Mouse (Mus musculus) cerebellum, adult 9-11 months (tissue): ENCODE results near the gene Etfdh.
A peak's percentile ranks its signal among the peaks of the same experiment; 100 is the strongest.
"Not testable (repeated sequence)": the region's sequence is repeated elsewhere in the genome, so short reads cannot be mapped to it uniquely, and the experiment has no call there.

ENCODE experiments used
- DNase-seq: peaks from one replicate; pipeline ENCODE4 v3.0.0; 2022

Gene Etfdh

DNA sequence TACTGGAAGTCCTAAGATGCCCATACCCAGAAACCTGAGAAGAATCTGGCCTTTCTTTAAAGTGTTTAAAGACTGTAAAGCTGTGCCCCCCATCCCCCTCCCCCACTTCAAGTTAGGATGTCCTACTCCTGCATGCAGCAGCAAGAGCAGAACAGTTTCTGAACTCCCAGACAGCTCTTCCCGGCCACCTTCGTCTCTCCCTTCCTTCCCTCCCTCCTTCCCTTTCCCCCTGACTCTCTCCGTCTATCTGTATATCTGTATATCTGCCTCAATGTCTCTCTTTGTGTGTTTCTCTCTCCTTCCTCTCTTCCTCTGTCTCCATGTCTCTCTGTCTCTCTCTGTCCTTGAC lies 52.9 kb downstream of the Etfdh start:
- DNase-seq, result no peak

DNA sequence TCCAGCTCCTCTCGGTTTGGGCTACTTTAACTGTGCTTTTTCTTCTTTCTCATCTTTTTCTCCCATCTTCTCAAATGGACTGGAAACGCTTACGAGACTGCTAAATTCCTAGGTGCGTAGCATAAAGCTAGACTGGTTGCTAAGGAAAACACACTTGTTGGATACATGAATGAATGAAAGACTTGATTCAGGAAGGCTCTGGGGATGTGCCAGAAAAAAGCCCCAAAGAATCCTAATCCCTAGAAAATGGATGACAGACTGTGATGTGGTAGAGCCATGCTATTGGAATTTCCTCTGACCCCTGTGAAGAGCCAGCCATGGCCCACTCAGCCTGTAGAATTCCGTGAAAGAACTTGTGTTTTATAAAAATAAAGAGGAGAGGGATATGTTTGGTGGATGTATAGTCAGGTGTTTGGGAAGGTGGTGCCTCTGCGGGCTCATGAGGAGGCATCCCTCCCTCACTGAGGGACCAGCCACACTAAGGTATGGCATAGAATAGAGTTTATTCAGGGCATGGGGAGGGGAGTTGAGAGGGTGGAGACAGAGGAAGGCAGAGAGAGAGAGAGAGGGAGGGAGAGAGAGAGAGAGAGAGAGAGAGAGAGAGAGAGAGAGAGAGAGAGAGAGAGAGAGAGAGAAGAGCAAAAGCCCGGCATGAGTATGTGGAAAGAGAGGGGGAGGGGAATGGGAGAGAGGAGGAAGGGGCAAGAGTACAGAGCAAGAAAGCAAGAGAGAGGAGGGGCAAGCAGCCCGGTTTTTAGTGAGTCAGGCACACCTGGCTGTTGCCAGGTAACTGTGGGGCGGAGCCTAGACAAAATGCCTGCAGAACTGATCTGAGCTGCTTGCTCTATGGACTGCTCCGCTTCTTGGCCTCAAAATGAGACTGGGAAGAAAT lies 53.5 kb downstream of the Etfdh start:
- DNase-seq, result no peak

- DNase-seq, result no peak
Measured at GRCm38 (mm10) chr3:79574336-79574735, 55.0 kb downstream of the Etfdh start.

DNA sequence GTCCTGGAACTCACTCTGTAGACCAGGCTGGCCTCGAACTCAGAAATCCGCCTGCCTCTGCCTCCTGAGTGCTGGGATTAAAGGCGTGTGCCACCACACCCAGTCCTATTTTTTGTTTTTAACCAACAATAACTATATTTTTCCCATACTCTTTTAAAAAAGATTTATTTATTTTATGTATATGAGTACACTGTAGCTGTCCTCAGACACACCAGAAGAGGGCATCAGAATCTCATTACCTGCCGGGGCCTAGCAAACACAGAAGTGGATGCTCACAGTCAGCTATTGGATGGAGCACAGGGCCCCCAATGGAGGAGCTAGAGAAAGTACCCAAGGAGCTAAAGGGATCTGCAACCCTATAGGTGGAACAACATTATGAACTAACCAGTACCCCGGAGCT lies 55.9 kb downstream of the Etfdh start:
- DNase-seq, result not testable (repeated sequence)

- DNase-seq, result no peak
Measured at GRCm38 (mm10) chr3:79572399-79572798, 56.9 kb downstream of the Etfdh start.

GRCm38 (mm10) chr3:79569351-79569681 lies 60.0 kb downstream of the Etfdh start:
- no peak for DNase-seq

DNA sequence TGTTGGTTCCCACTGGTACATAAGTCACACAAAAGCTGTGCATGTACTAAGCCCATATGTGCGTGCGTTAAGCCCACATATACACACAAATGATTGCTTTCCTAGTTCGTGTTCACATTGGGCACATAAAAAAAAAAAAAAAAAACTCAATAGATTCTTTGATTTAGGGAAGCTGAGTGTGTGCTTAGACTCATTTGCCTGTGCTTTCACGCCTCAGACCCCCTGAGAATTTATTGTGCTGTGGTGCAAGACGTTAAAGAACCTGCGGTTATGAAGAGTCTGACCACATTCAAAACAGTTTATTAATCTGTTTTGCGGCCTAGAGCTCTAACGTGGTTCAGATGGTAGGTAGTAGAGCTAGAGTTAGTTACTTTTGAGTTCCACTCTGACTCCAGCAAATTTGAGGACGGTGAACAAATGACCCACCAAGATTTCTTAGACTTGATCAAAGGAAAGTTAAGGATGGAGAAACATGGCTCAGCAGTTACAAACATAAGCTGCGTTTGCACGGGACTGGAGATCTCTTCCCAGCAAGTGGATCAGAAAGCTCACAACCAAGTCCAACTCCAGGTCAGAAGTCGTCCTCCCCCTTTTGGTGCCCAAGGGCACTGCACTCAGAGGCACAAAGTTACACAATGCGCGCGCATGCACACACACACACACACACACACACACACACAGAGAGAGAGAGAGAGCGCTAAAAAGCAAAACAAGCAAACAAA lies 60.5 kb downstream of the Etfdh start:
- no peak for DNase-seq

DNA sequence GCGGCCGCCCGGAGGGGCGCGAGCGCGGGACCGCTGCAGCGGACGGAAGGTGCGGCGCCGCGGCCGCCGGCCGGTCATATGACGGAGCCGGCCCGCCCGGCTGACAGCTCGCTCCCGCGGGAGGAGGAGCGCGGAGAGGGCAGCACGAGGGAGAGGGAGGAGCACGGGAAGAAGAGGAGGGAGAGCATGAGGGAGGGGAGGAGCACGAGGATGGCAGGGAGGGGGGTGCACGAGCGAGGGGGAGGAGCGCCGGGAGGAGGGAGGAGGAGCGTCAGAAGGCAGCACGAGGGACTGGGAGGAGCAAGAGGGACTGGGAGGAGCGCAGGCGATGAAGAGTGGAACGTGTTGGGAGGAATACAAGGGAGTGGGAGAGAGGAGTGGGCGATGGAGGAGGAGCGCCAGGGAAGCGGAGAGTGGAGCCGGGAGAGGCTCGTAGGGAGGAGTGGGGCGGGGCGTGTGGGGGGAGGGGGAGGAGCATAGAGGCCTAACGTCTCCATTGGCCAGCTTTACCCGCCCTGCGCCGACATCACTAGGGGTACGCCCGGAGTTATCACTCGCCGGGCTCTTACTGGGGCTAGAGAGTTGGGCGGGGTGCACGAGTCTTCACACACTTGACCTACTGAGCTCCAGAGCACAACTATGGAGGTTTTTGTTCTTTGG lies 61.5 kb downstream of the Etfdh start, which contains the start of gene Fnip2:
Gene Fnip2, minus strand, starts transcription at position 94 of the 660 bp plus-strand sequence.
- peak; percentile 95 for DNase-seq

DNA sequence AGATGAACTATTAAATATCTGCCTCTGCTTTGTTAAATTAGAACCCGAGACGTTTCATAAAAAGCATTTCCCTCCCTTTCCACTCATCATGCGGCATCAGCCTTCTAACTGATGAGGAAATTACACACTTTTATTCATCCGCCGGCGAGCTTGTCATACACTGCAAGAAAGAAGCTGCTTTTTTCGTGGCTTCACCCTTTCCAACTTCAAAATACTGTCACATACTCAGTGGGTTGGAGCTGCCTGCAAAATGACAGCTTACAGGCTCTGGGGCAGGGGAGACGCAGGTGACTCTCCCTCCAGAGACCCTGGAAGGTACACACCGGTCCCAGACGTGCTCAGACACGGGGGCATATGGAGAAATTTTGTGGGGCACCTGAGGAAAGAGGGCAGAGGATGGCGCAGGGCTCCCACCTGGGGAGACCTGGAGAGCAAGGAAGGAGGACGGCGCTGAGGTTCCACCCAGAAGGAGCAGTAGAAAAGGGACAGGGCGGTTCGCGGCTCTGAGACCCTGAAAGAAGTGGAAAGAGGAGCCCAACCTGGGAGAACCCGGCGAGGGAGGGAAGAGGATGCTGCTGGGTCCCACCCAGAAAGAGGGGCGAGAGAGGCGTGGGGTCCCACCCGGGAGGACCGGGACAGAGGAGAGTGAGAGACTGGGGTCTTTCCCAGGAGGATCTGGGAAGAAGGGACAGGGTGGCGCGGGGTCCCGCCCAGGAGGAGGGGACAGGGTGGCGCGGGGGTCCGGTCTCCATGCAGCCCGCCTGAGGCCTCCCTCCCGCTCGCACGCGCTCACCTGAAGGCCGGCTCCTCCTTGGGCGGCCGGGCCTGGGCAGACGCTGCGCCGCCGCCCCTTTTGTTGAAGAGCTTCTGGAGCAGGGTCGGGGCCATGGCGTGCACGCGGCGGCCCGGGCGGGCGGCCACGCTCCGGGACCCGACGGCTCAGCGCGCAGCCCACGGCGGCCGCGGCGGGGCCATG lies 62.3 kb downstream of the Etfdh start:
- peak; percentile 83 for DNase-seq

- DNase-seq, result peak; percentile 32
Measured at GRCm38 (mm10) chr3:79564875-79565606, 64.3 kb downstream of the Etfdh start.

DNA sequence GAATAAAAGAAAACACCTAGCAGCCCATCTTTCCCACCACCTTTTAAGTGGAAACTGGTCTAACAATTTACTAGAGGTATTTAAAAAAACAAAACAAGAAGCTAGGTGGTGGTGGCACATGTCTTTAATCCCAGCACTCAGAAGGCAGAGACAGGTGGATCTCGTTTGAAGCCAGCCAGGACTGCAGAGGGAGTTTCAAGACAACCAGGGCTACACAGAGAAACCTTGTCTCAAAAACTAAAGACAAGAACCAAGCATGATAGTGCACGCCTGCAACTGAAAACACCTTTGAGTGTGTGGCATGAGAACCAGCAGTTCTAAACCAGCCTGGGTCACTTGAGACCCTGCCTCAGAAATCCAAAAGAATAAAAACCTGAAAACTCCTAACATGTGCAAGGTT lies 65.8 kb downstream of the Etfdh start:
- DNase-seq, result no peak

DNA sequence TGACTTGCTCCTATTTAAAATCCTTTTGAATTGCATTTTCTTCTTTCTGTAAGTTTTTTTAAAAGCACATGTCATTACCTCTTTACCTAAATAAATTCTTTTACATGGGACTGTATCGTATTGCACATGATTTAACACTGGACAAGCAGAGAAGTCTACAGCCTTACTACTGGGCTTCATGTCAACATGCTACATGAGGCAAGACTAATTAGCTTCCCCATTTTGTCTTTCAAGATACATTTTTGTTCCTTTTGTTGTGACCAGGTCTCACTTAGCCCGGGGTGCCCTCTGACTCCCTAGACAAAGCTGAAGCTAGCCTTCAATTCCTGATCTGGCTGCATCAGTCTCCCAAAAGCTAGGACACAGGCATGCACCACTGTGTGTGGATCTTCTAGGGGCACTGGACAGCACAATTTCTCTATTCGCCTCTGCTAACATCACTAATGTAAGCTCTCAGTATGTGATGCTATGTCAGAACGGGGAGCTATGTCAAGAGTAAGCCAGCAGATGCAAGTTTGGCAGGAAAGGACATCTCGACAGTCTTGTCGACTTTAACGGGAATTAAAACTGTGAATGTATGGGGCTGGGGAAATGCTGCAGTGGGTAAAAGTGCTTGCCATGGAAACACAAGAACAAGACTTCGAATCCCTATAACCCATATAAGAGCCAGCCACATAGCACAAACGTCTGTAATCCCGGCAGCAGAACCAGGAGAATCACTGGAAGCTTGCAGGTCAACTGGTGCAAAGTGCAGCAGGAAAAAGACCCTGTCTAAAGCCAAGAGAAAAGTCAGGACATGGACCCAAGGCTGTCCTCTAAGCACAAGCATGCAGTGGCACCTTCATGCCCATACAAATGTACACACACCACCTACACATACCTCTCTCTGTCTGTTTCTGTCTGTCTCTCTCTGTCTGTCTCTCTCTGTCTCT lies 67.2 kb downstream of the Etfdh start:
- DNase-seq, result no peak

- DNase-seq, result no peak
Measured at GRCm38 (mm10) chr3:79560555-79560954, 68.7 kb downstream of the Etfdh start.

GRCm38 (mm10) chr3:79559773-79560045 lies 69.6 kb downstream of the Etfdh start:
- DNase-seq, result no peak

DNA sequence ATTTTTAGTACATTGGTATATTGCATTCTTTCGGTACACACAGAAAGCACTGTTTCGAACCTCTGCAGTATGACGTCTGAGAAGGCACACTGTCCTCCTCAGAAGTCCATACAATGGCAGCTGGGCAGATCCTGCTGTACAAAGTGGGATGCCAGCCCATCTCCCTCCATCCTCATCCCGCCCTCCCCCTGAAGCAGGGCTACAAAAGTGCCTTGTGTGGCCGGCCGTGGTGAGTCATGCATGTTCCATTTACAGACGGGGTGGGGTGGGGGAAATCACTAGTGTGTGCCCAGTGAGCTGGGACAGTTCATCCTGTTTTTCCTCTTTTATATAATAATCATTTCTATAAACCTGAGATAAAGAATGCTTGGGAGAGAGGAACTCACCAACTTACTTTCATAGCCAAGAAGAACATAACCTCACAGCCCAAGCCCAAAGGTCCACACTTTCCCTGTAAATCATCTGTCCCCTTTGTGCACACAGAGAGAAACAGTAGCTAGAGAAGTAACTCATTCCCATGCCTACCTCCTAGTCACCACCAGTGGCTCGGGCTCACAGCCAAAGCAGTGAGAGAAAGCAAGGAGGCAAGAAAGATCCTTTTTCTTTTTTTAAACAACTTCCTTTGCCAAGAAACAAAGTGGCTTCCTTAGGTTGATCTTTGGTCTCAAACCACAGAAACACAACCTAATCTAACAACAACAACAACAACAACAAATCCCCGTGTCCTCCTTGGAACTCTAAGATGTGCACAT lies 70.1 kb downstream of the Etfdh start:
- DNase-seq, result no peak

DNA sequence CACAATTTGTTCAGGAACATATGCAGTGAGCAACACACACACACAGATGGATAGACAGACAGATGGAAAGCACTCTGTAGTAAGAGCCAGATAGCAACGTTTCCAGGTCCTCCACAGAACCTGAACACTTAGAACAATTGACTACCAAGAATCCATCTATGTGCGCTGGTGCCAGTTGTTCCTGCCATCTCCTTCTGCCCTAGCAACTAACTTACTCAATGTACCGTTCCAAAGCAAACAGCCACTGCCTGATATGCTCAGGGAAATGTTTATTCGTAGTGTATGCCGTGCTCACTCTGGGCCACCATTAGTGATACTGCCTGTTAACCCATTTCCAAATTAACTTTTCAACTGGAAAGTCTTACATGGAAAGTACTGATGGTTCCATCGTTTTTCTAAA lies 74.2 kb downstream of the Etfdh start:
- DNase-seq, result no peak
